Mouse (Mus musculus) intestine, postnatal 0 days (tissue): ENCODE results near the gene Ola1. TPM values are rescaled to one million over a fixed set of nuclear protein-coding genes. Genes with fewer than 3 reads are reported as not detected.
A peak's percentile ranks its signal among the peaks of the same experiment; 100 is the strongest.

ENCODE experiments used
- ATAC-seq: fragments of 200-750 bp; cut with Nextera tagmentation; 2 replicates; pipeline ENCODE4 v1.8.0; 2017; ENCODE audit warnings: mild to moderate bottlenecking, moderate TSS enrichment, moderate library complexity
- H3K27ac ChIP-seq: fragments of 300-500 bp; sonication (generic); 2 replicates; pipeline ENCODE4 v1.5.1; 2014; ENCODE audit warnings: mild to moderate bottlenecking, low read depth, low read length, moderate library complexity
- H3K27me3 ChIP-seq: fragments of 300-500 bp; sonication (generic); replicated peaks from 2 replicates; pipeline ENCODE4 v1.6.1; 2014; ENCODE audit warnings: low read length, mixed read lengths; ENCODE audit not compliant: control insufficient read depth, insufficient read depth
- H3K36me3 ChIP-seq: fragments of 300-500 bp; sonication (generic); 2 replicates; pipeline ENCODE4 v1.6.1; 2014; ENCODE audit warnings: mild to moderate bottlenecking, moderate library complexity; ENCODE audit not compliant: control insufficient read depth, insufficient read depth
- H3K4me1 ChIP-seq: fragments of 300-500 bp; sonication (generic); replicated peaks from 2 replicates; pipeline ENCODE4 v1.6.1; 2014; ENCODE audit warnings: antibody characterized with exemption, low read length, mixed read lengths; ENCODE audit not compliant: control insufficient read depth, insufficient read depth
- H3K4me2 ChIP-seq: fragments of 300-500 bp; sonication (generic); replicated peaks from 2 replicates; pipeline ENCODE4 v1.6.1; 2014; ENCODE audit warnings: low read depth, mild to moderate bottlenecking, moderate library complexity
- H3K4me3 ChIP-seq: fragments of 300-500 bp; sonication (generic); 2 replicates; pipeline ENCODE4 v1.5.1; 2014; ENCODE audit warnings: low read depth, low read length
- H3K9ac ChIP-seq: fragments of 300-500 bp; sonication (generic); 2 replicates; pipeline ENCODE4 v1.6.1; 2014; ENCODE audit warnings: mild to moderate bottlenecking, low read depth, low read length
- H3K9me3 ChIP-seq: fragments of 300-500 bp; sonication (generic); 2 replicates; pipeline ENCODE4 v1.6.1; 2016; ENCODE audit warnings: mixed run types; ENCODE audit not compliant: control insufficient read depth
- CTCF ChIP-seq: sonication (generic); IDR thresholded peaks from 2 replicates; pipeline ENCODE4 v1.5.1; 2016; ENCODE audit warnings: low read depth, mild to moderate bottlenecking, control low read depth, antibody characterized with exemption, moderate library complexity
- WGBS: fragments of 180-500 bp; shearing (Covaris S2); extraction: QIAGEN DNeasy Blood & Tissue Kit; methylation state at CpG from one replicate; pipeline ENCODE4 v1.1.7; 2014; 5-methylcytosine and 5-hydroxymethylcytosine counted together
- polyA plus RNA-seq: library from polyadenylated mRNA; unstranded; fragments of >200 nt; fragmentation: Nextera tagmentation; extraction: Ambion mirVana; gene quantifications from 2 replicates; pipeline ENCODE4 v1.2.1, GENCODE M21; 2015

Ola1 gene
- polyA plus RNA-seq: 42.3 and 43.3 TPM in 2 replicates

- Histone ChIP-seq H3K27me3 (no peaks in the 10 kb centered on the region), H3K36me3 (no peaks in the 10 kb centered on the region), H3K27ac (no peak within 1 kb of the TSS), H3K4me2 (peak within 1 kb of the TSS; percentile 6; the same call in 1 of the 2 replicates), H3K4me1 (no peaks in the 10 kb centered on the region), H3K4me3 (no peak within 1 kb of the TSS), H3K9me3 (no peaks in the 10 kb centered on the region), H3K9ac (no peak within 1 kb of the TSS)
- TF ChIP-seq CTCF: no peak
- 33% methylated on average over 5 of the region's 5 CpGs for WGBS
- peak; percentile 64 for ATAC-seq
Observed at GRCm38 (mm10) chr2:73218913-73219312, at the start of gene Ola1. Ola1 (minus strand) TSS chr2:73218924.

GRCm38 (mm10) chr2:73268281-73268680, 49.6 kb upstream of the Ola1 start:
- WGBS: 4% methylated on average over 12 of the region's 12 CpGs
- no peak overlapping the region for H3K4me3 ChIP-seq
- H3K36me3 ChIP-seq: no peaks in the 10 kb centered on the region
- no peak for TF ChIP-seq CTCF
- H3K9ac ChIP-seq: no peak overlapping the region
- ATAC-seq: no peak
- no peak overlapping the region for H3K4me2 ChIP-seq
- H3K27ac ChIP-seq: no peak overlapping the region
- H3K4me1 ChIP-seq: peaks cover 14% of the 10 kb centered on the region; the same call in 1 of the 2 replicates
- no peaks in the 10 kb centered on the region for H3K9me3 ChIP-seq
- H3K27me3 ChIP-seq: peaks cover 93% of the 10 kb centered on the region

- Histone ChIP-seq H3K27me3 (peaks cover 88% of the 10 kb centered on the region), H3K36me3 (no peaks in the 10 kb centered on the region), H3K4me3 (no peak overlapping the region), H3K9me3 (no peaks in the 10 kb centered on the region), H3K9ac (no peak overlapping the region), H3K4me2 (no peak overlapping the region), H3K4me1 (peaks cover 14% of the 10 kb centered on the region; the same call in 1 of the 2 replicates), H3K27ac (no peak overlapping the region)
- 5% methylated on average over 4 of the region's 4 CpGs for WGBS
- ATAC-seq: no peak
- TF ChIP-seq CTCF: no peak
Observed at GRCm38 (mm10) chr2:73267818-73268217, 49.1 kb upstream of the Ola1 start.

- H3K4me3 ChIP-seq: no peak overlapping the region
- peaks cover 88% of the 10 kb centered on the region for H3K27me3 ChIP-seq
- H3K27ac ChIP-seq: no peak overlapping the region
- no peak for TF ChIP-seq CTCF
- H3K9ac ChIP-seq: no peak overlapping the region
- WGBS: 16% methylated on average over 3 of the region's 3 CpGs
- ATAC-seq: no peak
- H3K36me3 ChIP-seq: no peaks in the 10 kb centered on the region
- no peaks in the 10 kb centered on the region for H3K9me3 ChIP-seq
- H3K4me2 ChIP-seq: no peak overlapping the region
- H3K4me1 ChIP-seq: peaks cover 14% of the 10 kb centered on the region; the same call in 1 of the 2 replicates
Observed at GRCm38 (mm10) chr2:73267231-73267630, 48.5 kb upstream of the Ola1 start.

- H3K27me3 ChIP-seq: peaks cover 89% of the 10 kb centered on the region
- H3K4me1 ChIP-seq: peaks cover 10% of the 10 kb centered on the region; the same call in 1 of the 2 replicates
- no peak overlapping the region for H3K4me2 ChIP-seq
- H3K4me3 ChIP-seq: no peak overlapping the region
- no peaks in the 10 kb centered on the region for H3K36me3 ChIP-seq
- WGBS: 47% methylated on average over 1 of the region's 1 CpGs
- no peak for ATAC-seq
- no peak overlapping the region for H3K9ac ChIP-seq
- no peak for TF ChIP-seq CTCF
- no peak overlapping the region for H3K27ac ChIP-seq
- no peaks in the 10 kb centered on the region for H3K9me3 ChIP-seq
Observed at GRCm38 (mm10) chr2:73266623-73267022, 47.9 kb upstream of the Ola1 start.

- no peaks in the 10 kb centered on the region for H3K9me3 ChIP-seq
- TF ChIP-seq CTCF: peak; percentile 51
- no peak overlapping the region for H3K4me3 ChIP-seq
- no peak for ATAC-seq
- no peak overlapping the region for H3K4me2 ChIP-seq
- no peak overlapping the region for H3K27ac ChIP-seq
- peaks cover 7% of the 10 kb centered on the region; the same call in 1 of the 2 replicates for H3K4me1 ChIP-seq
- no peak overlapping the region for H3K9ac ChIP-seq
- H3K36me3 ChIP-seq: no peaks in the 10 kb centered on the region
- 8% methylated on average over 5 of the region's 5 CpGs for WGBS
- H3K27me3 ChIP-seq: peaks cover 82% of the 10 kb centered on the region
Observed at GRCm38 (mm10) chr2:73266011-73266410, 47.3 kb upstream of the Ola1 start.
